Mouse (Mus musculus) brain, embryonic 14.5 days (tissue): ENCODE measurements around the gene Oscp1. TPM values are rescaled to one million over a fixed set of nuclear protein-coding genes. Genes with fewer than 3 reads are reported as not detected.

ENCODE experiments used
- DNase-seq: peaks from one replicate; pipeline ENCODE4 v3.0.0-alpha.2; 2011; ENCODE audit warnings: low read depth
- CTCF ChIP-seq: fragments of 200-500 bp; IDR thresholded peaks from 2 replicates; pipeline ENCODE4 v1.5.1; 2012; ENCODE audit warnings: inconsistent platforms, mild to moderate bottlenecking, moderate library complexity, borderline replicate concordance; ENCODE audit not compliant: insufficient read depth, insufficient read length; ENCODE audit errors: extremely low read depth
- POLR2A ChIP-seq: fragments of 200-500 bp; IDR thresholded peaks from 2 replicates; pipeline ENCODE4 v1.6.1; 2012; ENCODE audit warnings: mild to moderate bottlenecking, inconsistent platforms, borderline replicate concordance; ENCODE audit not compliant: poor library complexity, insufficient read depth, insufficient read length, severe bottlenecking; ENCODE audit errors: extremely low read depth
- polyA plus RNA-seq: library from polyadenylated mRNA; depleted of rRNA; stranded (reverse); fragments of >200 nt; gene quantifications from 2 replicates; pipeline ENCODE4 v1.2.3, GENCODE M21; 2012; rRNA removed

The Oscp1 gene
- 6.4 and 14.7 TPM in 2 replicates for polyA plus RNA-seq

DNA sequence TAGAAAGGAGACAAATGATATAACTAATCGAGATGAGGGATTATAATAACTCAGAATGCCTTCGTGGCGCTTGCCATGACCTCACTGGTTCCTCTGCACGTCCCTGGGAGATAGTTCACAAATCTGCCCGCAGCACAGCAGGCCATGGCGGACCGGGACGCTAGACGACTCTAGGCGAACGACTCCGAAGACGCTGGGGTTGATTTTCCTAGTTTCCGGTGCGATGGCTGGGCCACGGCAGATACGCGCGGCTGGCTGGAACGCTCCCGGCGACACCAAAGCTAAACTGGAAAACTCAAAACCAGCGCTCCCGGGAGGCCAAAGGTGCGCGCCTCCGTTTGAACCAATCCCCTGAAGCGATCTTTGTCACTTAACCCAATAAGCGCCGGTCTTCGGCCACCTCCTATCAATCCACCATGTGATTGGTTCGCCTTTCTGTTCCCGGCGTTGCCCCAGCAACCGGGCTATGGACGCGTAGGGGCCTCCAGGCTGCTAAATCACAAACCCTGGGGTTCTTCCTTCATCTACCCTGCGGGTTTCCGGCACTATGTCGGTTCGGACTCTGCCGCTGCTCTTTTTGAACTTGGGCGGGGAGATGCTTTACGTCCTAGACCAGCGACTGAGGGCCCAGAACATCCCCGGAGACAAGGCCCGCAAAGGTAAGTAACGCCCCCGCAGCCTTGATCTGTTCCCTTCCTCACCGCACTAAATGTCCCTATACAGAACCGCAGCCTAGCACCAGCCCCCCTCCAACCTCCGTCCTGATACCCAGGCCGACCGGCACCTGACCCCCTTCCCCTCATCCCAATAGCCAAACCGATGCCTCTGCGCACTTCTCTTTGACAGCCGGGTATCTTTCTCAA lies at the start of gene Oscp1:
Gene Oscp1, plus strand, starts transcription at position 432 of the 863 bp plus-strand sequence.
- DNase-seq = peak; percentile 98
- 0 out of 2 replicates have a peak, but pooled peaks have one; percentile 25 for TF ChIP-seq POLR2A
- no peak for TF ChIP-seq CTCF

DNA sequence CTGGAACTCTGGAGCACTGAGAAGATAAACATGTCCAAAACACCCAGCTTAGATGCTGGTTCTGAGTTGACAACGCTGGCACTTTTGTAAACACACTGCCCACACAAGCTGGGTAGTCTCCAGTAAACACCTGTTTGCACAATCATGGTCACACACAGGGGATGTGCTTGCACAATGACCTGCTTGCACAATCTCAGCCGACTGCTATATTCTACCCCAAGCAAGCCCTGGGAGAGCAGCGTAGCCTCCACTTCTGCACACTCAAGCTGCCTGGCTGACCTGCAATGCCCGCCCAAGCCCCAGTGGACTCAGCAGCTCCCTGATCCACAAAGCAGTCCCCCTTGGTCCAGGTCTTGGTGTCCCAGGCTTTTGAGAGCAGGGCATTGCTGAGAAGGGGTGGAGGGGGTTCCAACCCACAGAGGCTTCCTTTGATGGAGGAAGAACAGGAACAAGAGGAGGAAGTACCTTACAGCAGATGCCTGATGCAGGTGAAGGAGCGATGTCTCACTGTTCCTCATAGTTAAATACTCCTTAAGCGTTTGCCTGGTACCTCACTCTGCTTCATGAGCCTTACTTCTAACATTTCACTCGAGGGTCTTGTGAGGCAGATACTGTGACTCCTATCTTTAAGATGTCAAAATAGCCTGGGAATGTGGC lies 40.6 kb upstream of the Oscp1 start:
- no peak for DNase-seq
- TF ChIP-seq CTCF (no peak), POLR2A (no peak)

DNA sequence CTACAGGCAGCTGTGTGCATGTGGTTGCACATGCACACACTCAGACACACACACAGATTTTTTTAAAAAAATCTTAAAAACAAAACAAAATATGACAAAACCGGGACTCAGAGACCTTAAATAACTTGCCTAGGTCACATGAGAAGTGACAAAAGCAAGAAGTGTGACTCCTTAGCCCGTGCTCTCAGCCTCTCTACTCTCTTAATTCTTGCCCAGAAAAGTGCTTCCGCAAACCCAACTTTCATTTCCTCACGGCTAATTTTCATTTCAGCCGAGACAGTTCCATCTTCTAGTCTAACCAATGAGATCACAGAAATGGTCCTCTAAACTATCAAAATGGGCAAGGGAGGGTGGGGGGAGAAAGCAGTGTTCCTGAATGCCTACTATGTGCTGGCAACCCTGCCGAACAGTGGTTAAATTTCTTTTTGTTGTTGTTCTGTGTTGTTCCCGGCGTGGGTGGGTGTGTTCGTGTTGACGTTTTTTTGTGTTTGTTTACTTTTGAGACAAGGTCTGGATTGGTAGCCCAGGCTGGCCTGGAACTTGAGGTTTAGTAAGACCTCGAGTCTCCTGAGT lies 39.3 kb upstream of the Oscp1 start:
- DNase-seq = no peak
- TF ChIP-seq POLR2A (no peak), CTCF (no peak)

DNA sequence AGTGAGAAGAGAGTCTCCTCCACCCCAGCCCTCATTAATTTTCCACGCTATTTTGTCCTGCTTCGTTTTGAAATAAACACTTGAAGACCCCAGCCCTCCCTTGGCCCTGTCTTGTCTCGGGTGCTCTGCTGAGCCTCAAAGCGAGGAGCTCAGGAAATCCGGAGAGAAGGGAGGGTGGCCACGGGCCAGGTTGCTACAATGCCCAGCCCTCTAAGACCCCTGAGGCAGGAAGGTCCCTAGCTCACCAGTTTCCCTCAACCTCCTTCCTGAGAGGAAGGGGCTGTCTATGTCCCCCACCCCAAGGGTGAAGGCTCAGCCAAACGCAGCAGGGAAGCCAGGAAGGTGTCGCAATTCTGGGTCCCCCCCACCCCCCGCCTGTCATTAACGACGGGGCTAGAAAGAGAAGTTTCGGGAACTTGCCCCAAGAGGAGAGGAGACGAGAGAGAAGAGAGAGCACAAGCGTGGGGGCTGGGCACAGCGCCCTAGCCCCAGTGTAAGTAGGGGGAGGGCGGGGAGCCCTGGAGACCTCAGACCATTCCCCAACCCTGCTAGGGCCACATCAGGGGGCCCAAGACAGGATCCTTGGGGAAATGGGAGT lies 34.0 kb upstream of the Oscp1 start, which contains the start of gene Csf3r:
Gene Csf3r, plus strand, starts transcription at position 248 of the 598 bp plus-strand sequence.
- no peak for TF ChIP-seq POLR2A
- no peak for TF ChIP-seq CTCF
- DNase-seq = no peak

DNA sequence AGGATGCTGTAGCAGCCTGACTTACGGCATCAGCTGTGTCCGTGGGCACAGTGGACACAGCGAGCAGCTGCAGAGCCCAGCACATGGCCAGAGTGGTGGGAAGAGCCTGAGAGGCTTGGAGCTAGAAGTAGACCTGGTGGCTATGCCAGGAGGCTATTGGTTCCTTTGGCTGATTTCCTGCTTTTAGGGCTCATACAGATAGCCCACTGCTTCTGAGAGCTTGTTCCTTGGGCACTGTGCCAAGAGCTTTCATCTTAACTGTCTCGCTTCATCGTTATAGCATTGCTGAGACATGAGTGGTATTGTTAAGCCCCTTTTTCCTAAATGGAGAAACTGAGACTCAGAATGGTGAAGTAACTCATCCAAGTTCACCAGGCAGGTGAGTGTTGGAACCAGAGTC lies 32.6 kb upstream of the Oscp1 start:
- peak; percentile 15 for DNase-seq
- TF ChIP-seq CTCF = no peak
- no peak for TF ChIP-seq POLR2A

DNA sequence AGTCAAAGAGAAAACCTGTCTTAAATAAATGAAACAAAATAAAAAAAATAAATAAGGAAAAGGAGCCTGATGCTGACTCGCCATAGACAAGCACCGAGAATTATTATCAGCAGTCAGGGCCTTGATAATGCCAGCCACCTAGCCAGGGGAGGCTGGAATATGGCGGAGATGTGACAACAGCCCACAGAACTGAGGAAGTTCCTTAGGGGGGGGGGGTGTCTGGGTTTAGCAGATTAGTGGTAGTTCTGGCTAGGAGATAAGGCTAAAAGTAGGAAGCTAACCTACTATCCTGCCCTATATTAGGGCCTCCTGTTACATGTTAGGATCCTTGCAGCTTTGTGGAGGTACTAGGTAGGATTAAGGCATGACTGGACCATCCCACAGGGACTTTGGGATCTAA lies 30.4 kb upstream of the Oscp1 start:
- no peak for TF ChIP-seq CTCF
- no peak for TF ChIP-seq POLR2A
- no peak for DNase-seq

DNA sequence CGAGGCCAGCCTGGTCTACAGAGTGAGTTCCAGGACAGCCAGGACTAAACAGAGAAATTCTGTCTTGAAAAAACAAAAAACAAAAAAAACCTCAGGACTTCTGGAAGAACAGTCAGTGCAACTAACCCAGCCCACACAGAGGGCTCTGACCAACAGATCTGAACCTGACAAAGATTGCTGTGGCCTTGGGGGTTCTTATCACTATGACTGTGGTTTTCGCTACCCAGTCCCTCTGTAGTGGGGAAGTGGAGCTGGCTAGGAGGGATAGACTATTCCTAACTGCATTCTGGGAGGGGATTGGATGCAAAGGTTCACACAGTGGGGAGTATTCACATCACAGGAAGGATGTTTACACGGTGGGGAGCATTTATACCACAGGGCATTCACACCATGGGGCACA lies 29.3 kb upstream of the Oscp1 start:
- no peak for TF ChIP-seq CTCF
- no peak for TF ChIP-seq POLR2A
- no peak for DNase-seq

DNA sequence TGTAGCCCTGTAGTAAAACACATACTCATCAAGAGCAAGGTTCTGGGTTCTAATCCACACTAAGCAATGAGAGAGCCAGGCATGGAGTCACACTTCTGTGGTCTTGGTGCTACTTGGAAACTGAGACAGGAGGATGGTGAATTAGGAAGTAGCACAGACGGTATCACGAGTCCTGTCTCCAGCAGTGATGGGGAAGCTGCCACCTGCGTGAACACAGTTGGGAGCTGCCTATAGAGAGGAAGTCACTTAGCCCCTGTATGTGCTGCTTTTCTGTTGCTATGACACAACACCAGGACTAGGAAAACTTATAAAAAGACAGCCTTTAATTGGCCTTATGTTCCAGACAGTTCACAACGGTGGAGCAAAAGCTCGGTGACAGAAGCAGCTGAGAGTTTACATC lies 27.7 kb upstream of the Oscp1 start:
- no peak for DNase-seq
- TF ChIP-seq CTCF = no peak
- TF ChIP-seq POLR2A = no peak

DNA sequence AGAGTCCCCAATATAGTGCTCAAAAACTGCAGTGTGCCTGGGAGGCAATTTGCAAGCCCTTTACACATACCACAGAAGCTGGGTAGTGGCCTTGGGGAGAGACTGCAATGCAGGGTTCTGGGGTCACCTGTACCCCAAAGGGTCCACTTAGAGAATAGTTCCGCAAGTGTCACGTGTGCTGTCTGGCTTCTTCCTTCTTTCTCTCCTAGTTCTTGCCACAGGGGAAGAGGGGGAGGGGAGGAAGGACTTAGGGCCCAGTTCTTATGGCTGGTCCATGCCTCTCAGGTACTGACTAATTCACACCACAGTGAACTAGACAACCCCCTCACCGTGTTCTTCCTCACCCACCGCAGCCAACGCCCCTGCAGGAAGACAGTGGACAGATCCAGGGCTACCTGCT lies 23.0 kb upstream of the Oscp1 start:
- TF ChIP-seq POLR2A (no peak), CTCF (no peak)
- no peak for DNase-seq

DNA sequence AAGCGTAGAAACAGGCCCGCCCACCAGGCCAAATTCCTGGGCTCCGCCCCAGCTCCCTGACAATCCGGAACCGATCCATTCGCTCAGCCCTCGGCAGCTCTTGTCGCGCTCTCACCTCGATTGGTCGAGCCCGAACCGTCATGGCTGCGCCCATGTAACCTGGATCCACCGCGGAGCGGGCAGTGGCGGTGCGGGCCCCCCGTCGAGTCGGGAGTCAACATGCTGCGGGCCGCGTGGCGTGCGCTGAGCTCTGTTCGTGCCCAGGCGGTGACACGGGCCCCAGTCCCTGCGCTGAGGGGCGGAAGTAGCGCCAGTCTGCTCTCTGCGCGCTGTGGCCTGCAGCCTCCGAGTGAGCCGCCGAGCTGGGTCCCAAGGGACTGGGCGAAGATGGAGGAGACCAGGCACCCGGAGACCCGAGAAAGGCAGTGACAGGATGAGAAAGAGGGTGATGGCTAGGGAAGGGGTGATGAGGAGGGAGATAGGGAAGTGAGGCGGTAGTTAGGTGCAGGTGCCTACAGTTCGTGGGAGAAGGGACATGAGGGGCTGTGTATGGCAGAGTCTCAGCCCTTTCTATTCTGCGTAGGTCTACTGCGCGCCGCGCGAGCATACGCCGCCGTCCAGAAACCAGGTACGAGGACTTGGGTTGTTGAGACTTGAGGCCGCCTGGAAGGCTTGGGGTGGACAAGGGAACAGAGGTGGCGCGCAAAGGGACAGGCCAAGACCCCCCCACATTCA lies 11.3 kb upstream of the Oscp1 start, which contains the start of gene Mrps15:
Gene Mrps15, plus strand, starts transcription at position 75 of the 735 bp plus-strand sequence.
- TF ChIP-seq CTCF (no peak), POLR2A (0 out of 2 replicates have a peak, but pooled peaks have one; percentile 50)

DNA sequence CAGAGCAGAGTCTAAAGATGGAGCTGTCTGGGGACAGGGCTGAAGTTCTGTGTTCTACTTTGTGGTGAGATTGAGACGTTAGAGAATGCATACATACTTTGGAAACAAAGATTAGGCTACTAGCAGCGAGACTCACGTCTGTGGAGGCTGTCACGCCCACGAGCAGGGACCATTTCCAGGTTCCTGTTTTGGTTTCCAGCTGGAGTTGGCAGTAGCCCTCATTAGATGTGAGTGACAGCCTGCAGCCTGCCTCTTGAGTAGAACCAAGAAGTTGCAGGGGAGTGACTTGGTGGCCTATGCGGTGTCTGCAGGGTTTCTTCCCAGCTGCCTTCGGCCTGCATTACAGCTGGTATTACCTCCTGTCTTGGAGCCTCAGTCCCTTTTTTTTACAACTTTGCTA lies 6.7 kb upstream of the Oscp1 start:
- DNase-seq = peak; percentile 13
- no peak for TF ChIP-seq POLR2A
- TF ChIP-seq CTCF = no peak

More for the DNA sequence above, 11.3 kb upstream of the Oscp1 start, which contains the start of gene Mrps15:
- DNase-seq = peak; percentile 96
